Mouse (Mus musculus) midbrain, embryonic 13.5 days (tissue): Measurements from ENCODE around the gene Pecr. TPM values are rescaled to one million over a fixed set of nuclear protein-coding genes. Genes with fewer than 3 reads are reported as not detected.

Source experiments
- ATAC-seq: fragments of 200-750 bp; cut with Nextera tagmentation; 2 replicates; pipeline ENCODE4 v1.8.0; 2017; ENCODE audit warnings: mild to moderate bottlenecking, moderate TSS enrichment, moderate library complexity
- H3K27ac ChIP-seq: fragments of 300-500 bp; sonication (generic); 2 replicates; pipeline ENCODE4 v1.5.1; 2015; ENCODE audit warnings: inconsistent platforms, mild to moderate bottlenecking, moderate library complexity
- H3K27me3 ChIP-seq: fragments of 300-500 bp; sonication (generic); 2 replicates; pipeline ENCODE4 v1.6.1; 2015; ENCODE audit warnings: mild to moderate bottlenecking, inconsistent platforms
- H3K36me3 ChIP-seq: fragments of 300-500 bp; sonication (generic); 2 replicates; pipeline ENCODE4 v1.6.1; 2015; ENCODE audit warnings: mild to moderate bottlenecking, inconsistent platforms
- H3K4me1 ChIP-seq: fragments of 300-500 bp; sonication (generic); replicated peaks from 2 replicates; pipeline ENCODE4 v1.6.1; 2015; ENCODE audit warnings: inconsistent platforms
- H3K4me2 ChIP-seq: fragments of 300-500 bp; sonication (generic); replicated peaks from 2 replicates; pipeline ENCODE4 v1.6.1; 2015; ENCODE audit warnings: moderate library complexity, mild to moderate bottlenecking, inconsistent platforms
- H3K4me3 ChIP-seq: fragments of 300-500 bp; sonication (generic); replicated peaks from 2 replicates; pipeline ENCODE4 v1.5.1; 2015; ENCODE audit warnings: mild to moderate bottlenecking, inconsistent platforms
- H3K9ac ChIP-seq: fragments of 300-500 bp; sonication (generic); replicated peaks from 2 replicates; pipeline ENCODE4 v1.6.1; 2015; ENCODE audit warnings: mild to moderate bottlenecking, inconsistent platforms
- H3K9me3 ChIP-seq: fragments of 300-500 bp; sonication (generic); 2 replicates; pipeline ENCODE4 v1.6.1; 2016; ENCODE audit warnings: mild to moderate bottlenecking, inconsistent platforms
- WGBS: fragments of 180-500 bp; shearing (Covaris S2); methylation state at CpG from one replicate; pipeline ENCODE4 v1.1.7; 2015; 5-methylcytosine and 5-hydroxymethylcytosine counted together
- polyA plus RNA-seq: library from polyadenylated mRNA; unstranded; fragments of >200 nt; fragmentation: Nextera tagmentation; extraction: Ambion mirVana; gene quantifications from 2 replicates; pipeline ENCODE4 v1.2.1, GENCODE M21; 2015

Gene Pecr
- polyA plus RNA-seq, 1 experiment from 2014 or later = 8.7 TPM

GRCm38 (mm10) chr1:72307317-72307798 lies 23.2 kb upstream of the Pecr start, which contains the start of gene Xrcc5:
Xrcc5 (plus strand) TSS chr1:72307421.
- under 1% methylated on average over 21 of the region's 21 CpGs for WGBS
- Histone ChIP-seq H3K4me1 (peaks cover 19% of the 10 kb centered on the region), H3K27me3 (no peaks in the 10 kb centered on the region), H3K36me3 (peaks cover 9% of the 10 kb centered on the region; the same call in 1 of the 2 replicates), H3K27ac (peak within 1 kb of the TSS; percentile 90), H3K4me2 (peak within 1 kb of the TSS; percentile 54), H3K4me3 (peak within 1 kb of the TSS; percentile 57), H3K9ac (peak within 1 kb of the TSS; percentile 74), H3K9me3 (no peaks in the 10 kb centered on the region)
- peak; percentile 99 for ATAC-seq

DNA sequence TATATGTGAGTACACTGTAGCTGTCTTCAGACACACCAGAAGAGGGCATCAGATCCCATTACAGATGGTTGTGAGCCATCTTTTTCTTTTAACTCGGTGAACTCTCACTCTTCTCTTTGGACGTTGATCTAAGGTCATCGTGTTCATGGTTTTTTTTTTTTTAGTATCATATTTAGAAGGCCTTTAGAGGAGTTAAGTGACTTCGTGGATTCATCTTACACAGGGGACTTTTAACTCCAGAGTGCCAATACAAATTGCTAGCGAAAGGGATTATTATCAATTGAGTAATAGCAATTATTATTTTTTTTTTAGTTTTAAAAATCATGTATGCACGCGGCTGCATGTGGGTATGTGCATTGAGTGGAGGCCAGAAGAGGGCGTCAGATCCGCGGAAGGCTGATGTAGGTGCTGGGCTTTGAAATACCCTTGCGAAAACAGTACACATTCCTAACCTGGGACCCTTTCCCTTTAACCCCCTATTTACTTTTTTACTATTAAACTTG lies 22.6 kb upstream of the Pecr start:
- WGBS = 3% methylated on average over 11 of the region's 11 CpGs
- H3K9ac ChIP-seq = peak overlapping the region; percentile 74; the same call in 1 of the 2 replicates
- ATAC-seq = peak; percentile 91

GRCm38 (mm10) chr1:72306241-72306640 lies 22.1 kb upstream of the Pecr start:
- peaks cover 10% of the 10 kb centered on the region for H3K36me3 ChIP-seq
- H3K27me3 ChIP-seq = no peaks in the 10 kb centered on the region
- 46% methylated on average over 3 of the region's 3 CpGs for WGBS
- 0 out of 2 replicates have a peak overlapping the region, but pooled peaks have one; percentile 19 for H3K9ac ChIP-seq
- ATAC-seq = no peak
- H3K4me3 ChIP-seq = no peak overlapping the region
- peaks cover 19% of the 10 kb centered on the region for H3K4me1 ChIP-seq
- peak overlapping the region; percentile 54 for H3K4me2 ChIP-seq
- no peaks in the 10 kb centered on the region for H3K9me3 ChIP-seq
- H3K27ac ChIP-seq = peak overlapping the region; percentile 58

More for the DNA sequence above, 22.6 kb upstream of the Pecr start:
- Histone ChIP-seq H3K9me3 (no peaks in the 10 kb centered on the region), H3K36me3 (peaks cover 6% of the 10 kb centered on the region), H3K4me2 (peak overlapping the region; percentile 54), H3K27me3 (no peaks in the 10 kb centered on the region), H3K27ac (peak overlapping the region; percentile 90), H3K4me1 (peaks cover 19% of the 10 kb centered on the region), H3K4me3 (peak overlapping the region; percentile 57)

DNA sequence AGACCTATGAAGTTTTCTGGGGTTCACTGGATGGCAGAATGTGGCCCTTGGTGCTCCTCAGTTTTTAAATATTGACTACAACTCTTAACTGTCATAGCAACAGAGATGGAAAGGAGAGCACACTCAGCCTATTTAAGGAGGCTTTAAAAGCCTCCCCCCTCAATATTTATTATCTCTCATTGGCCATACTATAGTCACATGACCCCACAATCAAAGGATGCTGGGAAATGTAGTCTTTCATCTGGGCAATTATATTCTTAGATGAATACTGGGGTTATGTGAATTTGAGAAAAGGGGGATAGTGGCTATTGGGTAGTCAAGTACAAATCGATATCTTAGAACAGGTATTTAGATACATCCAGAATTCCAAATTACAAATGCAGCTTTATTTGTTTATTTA lies 17.7 kb upstream of the Pecr start:
- ATAC-seq = no peak
- WGBS = 88% methylated on average over 1 of the region's 1 CpGs

GRCm38 (mm10) chr1:72295746-72296145 lies 11.6 kb upstream of the Pecr start:
- Histone ChIP-seq H3K9ac (no peak overlapping the region), H3K4me2 (no peak overlapping the region), H3K27me3 (no peaks in the 10 kb centered on the region), H3K4me1 (no peaks in the 10 kb centered on the region), H3K4me3 (no peak overlapping the region), H3K9me3 (no peaks in the 10 kb centered on the region), H3K36me3 (peaks cover 49% of the 10 kb centered on the region), H3K27ac (no peak overlapping the region)
- no peak for ATAC-seq
- WGBS = 88% methylated on average over 8 of the region's 8 CpGs

More for the DNA sequence above, 17.7 kb upstream of the Pecr start:
- Histone ChIP-seq H3K4me2 (no peak overlapping the region), H3K36me3 (peaks cover 43% of the 10 kb centered on the region), H3K4me1 (peaks cover 4% of the 10 kb centered on the region; the same call in 1 of the 2 replicates), H3K27me3 (no peaks in the 10 kb centered on the region), H3K27ac (no peak overlapping the region), H3K4me3 (no peak overlapping the region), H3K9me3 (no peaks in the 10 kb centered on the region), H3K9ac (no peak overlapping the region)

- Histone ChIP-seq H3K4me3 (no peak overlapping the region), H3K9ac (no peak overlapping the region), H3K4me2 (no peak overlapping the region), H3K36me3 (peaks cover 36% of the 10 kb centered on the region), H3K27ac (no peak overlapping the region), H3K4me1 (no peaks in the 10 kb centered on the region), H3K27me3 (no peaks in the 10 kb centered on the region), H3K9me3 (no peaks in the 10 kb centered on the region)
- ATAC-seq = no peak
- 71% methylated on average over 4 of the region's 4 CpGs for WGBS
Observed at GRCm38 (mm10) chr1:72293869-72294663, 10.0 kb upstream of the Pecr start.

GRCm38 (mm10) chr1:72291925-72292324 lies 7.8 kb upstream of the Pecr start:
- H3K36me3 ChIP-seq = peaks cover 30% of the 10 kb centered on the region
- no peaks in the 10 kb centered on the region for H3K27me3 ChIP-seq
- H3K27ac ChIP-seq = no peak overlapping the region
- 87% methylated on average over 2 of the region's 2 CpGs for WGBS
- H3K9ac ChIP-seq = no peak overlapping the region
- peaks cover 12% of the 10 kb centered on the region for H3K4me1 ChIP-seq
- H3K9me3 ChIP-seq = no peaks in the 10 kb centered on the region
- ATAC-seq = no peak
- no peak overlapping the region for H3K4me3 ChIP-seq
- H3K4me2 ChIP-seq = no peak overlapping the region

DNA sequence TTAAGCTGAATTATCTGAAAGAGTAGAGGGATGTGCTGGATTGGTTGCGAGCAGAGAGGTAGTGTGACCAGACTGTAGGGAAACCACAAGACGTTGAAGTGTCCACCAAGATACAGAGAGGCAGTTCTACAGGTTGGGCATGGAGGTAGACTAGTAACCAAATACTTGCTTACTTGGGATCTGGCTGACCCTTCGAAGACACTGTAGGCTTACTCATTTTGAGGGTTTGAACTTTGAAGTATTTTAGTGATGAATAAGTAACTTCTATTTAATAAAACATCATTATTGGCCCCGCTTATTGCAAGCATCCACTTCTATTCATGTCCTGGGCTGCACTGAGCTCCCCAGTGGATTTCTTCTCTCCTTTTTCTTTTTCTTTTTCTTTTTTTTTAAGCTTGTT lies 7.3 kb upstream of the Pecr start:
- 98% methylated on average over 4 of the region's 4 CpGs for WGBS
- ATAC-seq = no peak
- no peak overlapping the region for H3K4me3 ChIP-seq
- peaks cover 17% of the 10 kb centered on the region for H3K4me1 ChIP-seq
- H3K9ac ChIP-seq = no peak overlapping the region
- no peaks in the 10 kb centered on the region for H3K9me3 ChIP-seq
- H3K36me3 ChIP-seq = peaks cover 30% of the 10 kb centered on the region
- no peak overlapping the region for H3K4me2 ChIP-seq
- H3K27me3 ChIP-seq = no peaks in the 10 kb centered on the region
- H3K27ac ChIP-seq = no peak overlapping the region

- H3K9me3 ChIP-seq = no peaks in the 10 kb centered on the region
- H3K4me1 ChIP-seq = peaks cover 23% of the 10 kb centered on the region
- H3K27me3 ChIP-seq = no peaks in the 10 kb centered on the region
- H3K27ac ChIP-seq = no peak overlapping the region
- H3K4me2 ChIP-seq = no peak overlapping the region
- no peak overlapping the region for H3K9ac ChIP-seq
- ATAC-seq = no peak
- peaks cover 30% of the 10 kb centered on the region for H3K36me3 ChIP-seq
- 96% methylated on average over 4 of the region's 4 CpGs for WGBS
- H3K4me3 ChIP-seq = no peak overlapping the region
Observed at GRCm38 (mm10) chr1:72290896-72291295, 6.8 kb upstream of the Pecr start.

DNA sequence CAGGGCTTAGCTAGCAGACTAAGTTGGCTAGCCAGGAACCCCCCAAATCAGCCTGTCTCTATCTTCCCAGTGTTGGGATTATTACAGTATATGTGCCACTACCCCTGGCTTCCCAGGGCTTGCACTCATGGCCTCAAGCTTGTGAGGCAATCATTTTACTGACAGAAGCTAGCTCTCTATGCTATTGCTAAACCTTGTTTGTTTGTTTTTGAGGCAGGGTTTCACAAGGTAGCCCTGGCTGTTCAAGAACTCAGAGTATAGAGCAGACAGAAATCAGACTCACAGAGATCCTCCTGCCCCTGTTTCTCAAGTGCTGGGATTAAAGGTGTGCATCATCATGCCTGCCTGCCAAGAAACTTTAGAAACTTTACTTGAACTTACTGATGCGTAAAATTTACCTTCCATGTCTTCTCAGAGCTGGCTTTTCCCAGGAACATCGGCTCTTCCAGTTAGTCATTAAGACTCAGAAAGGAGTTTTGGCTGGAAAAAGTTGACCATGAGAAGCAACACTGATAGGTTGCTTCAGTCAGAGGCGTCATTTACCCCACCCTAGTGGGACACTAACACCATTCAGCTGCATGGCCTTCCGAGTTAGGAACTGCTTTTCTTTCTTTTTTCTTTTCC lies 4.5 kb upstream of the Pecr start:
- H3K4me2 ChIP-seq = no peak overlapping the region
- H3K27ac ChIP-seq = no peak overlapping the region
- ATAC-seq = no peak
- H3K9me3 ChIP-seq = no peaks in the 10 kb centered on the region
- WGBS = 88% methylated on average over 4 of the region's 4 CpGs
- no peak overlapping the region for H3K9ac ChIP-seq
- H3K27me3 ChIP-seq = no peaks in the 10 kb centered on the region
- H3K4me1 ChIP-seq = peaks cover 34% of the 10 kb centered on the region
- H3K36me3 ChIP-seq = peaks cover 21% of the 10 kb centered on the region
- H3K4me3 ChIP-seq = no peak overlapping the region

GRCm38 (mm10) chr1:72287893-72288292 lies 3.8 kb upstream of the Pecr start:
- ATAC-seq = no peak
- H3K36me3 ChIP-seq = peaks cover 19% of the 10 kb centered on the region
- H3K27ac ChIP-seq = peak overlapping the region; percentile 87; the same call in 1 of the 2 replicates
- no peak overlapping the region for H3K9ac ChIP-seq
- no peaks in the 10 kb centered on the region for H3K9me3 ChIP-seq
- no peak overlapping the region for H3K4me3 ChIP-seq
- peak overlapping the region; percentile 84; the same call in 1 of the 2 replicates for H3K4me2 ChIP-seq
- 85% methylated on average over 4 of the region's 4 CpGs for WGBS
- H3K4me1 ChIP-seq = peaks cover 34% of the 10 kb centered on the region
- H3K27me3 ChIP-seq = no peaks in the 10 kb centered on the region

DNA sequence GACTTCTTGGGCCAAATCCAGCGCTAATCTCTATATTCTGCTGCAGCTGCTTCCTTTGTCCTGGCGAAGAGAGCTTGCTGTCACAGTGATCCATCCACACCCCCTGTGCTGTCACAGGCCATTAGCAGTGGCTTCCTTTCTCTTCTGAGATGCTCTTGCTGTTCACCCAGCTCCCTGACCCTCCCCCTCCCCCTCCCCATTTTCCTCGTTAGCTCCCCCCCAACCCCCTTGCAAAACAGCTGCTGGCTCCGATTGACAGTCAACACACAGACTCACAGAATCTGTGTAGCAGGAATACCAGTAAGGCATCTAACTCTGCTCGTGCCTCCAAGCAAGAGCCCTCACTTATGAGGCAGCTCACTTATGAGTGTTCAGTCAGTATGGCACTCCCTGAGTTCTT lies 2.8 kb upstream of the Pecr start:
- 4% methylated on average over 5 of the region's 5 CpGs for WGBS
- Histone ChIP-seq H3K9ac (peak overlapping the region; percentile 45), H3K36me3 (peaks cover 13% of the 10 kb centered on the region), H3K4me1 (peaks cover 34% of the 10 kb centered on the region), H3K27ac (peak overlapping the region; percentile 87), H3K4me3 (no peak overlapping the region; the same call in 1 of the 2 replicates), H3K9me3 (no peaks in the 10 kb centered on the region), H3K27me3 (no peaks in the 10 kb centered on the region), H3K4me2 (peak overlapping the region; percentile 84)
- peak; percentile 71 for ATAC-seq
